Mouse (Mus musculus) fat pad, adult 2 months (tissue): Measurements from ENCODE around the gene Unc119b.
"Not testable (repeated sequence)": the region's sequence is repeated elsewhere in the genome, so short reads cannot be mapped to it uniquely, and the experiment has no call there.

Experiments used
- DNase-seq: peaks from one replicate; pipeline ENCODE4 v3.0.0-alpha.2; 2011; ENCODE audit warnings: low read depth, low spot score; ENCODE audit errors: extremely low read depth

Gene Unc119b

GRCm38 (mm10) chr5:115139124-115139523, 4.3 kb upstream of the Unc119b start:
- no peak for DNase-seq

- DNase-seq, result no peak
Measured at GRCm38 (mm10) chr5:115133358-115134066, 1.3 kb downstream of the Unc119b start.

GRCm38 (mm10) chr5:115132465-115132864, 2.3 kb downstream of the Unc119b start:
- DNase-seq, result no peak

GRCm38 (mm10) chr5:115129328-115129727, 5.4 kb downstream of the Unc119b start:
- no peak for DNase-seq

- DNase-seq, result no peak
Measured at GRCm38 (mm10) chr5:115127421-115128179, 7.2 kb downstream of the Unc119b start.

- DNase-seq, result no peak
Measured at GRCm38 (mm10) chr5:115126578-115127312, 8.0 kb downstream of the Unc119b start.

- no peak for DNase-seq
Measured at GRCm38 (mm10) chr5:115125211-115125871, 9.4 kb downstream of the Unc119b start.

GRCm38 (mm10) chr5:115124690-115125089, 10.1 kb downstream of the Unc119b start:
- DNase-seq, result no peak

- no peak for DNase-seq
Measured at GRCm38 (mm10) chr5:115120978-115121377, 13.8 kb downstream of the Unc119b start.

- DNase-seq, result no peak
Measured at GRCm38 (mm10) chr5:115118961-115119570, 15.7 kb downstream of the Unc119b start, which contains the start of gene Acads. TSS of gene Acads (minus strand) at chr5:115119346.

GRCm38 (mm10) chr5:115117467-115117866, 17.3 kb downstream of the Unc119b start:
- DNase-seq, result no peak

GRCm38 (mm10) chr5:115116426-115116825, 18.3 kb downstream of the Unc119b start:
- DNase-seq, result no peak

- no peak for DNase-seq
Measured at GRCm38 (mm10) chr5:115114501-115114900, 20.3 kb downstream of the Unc119b start.

- DNase-seq, result no peak
Measured at GRCm38 (mm10) chr5:115113244-115113643, 21.5 kb downstream of the Unc119b start.

GRCm38 (mm10) chr5:115111156-115111555, 23.6 kb downstream of the Unc119b start:
- DNase-seq, result no peak

- DNase-seq, result not testable (repeated sequence)
Measured at GRCm38 (mm10) chr5:115103253-115103652, 31.5 kb downstream of the Unc119b start.

- DNase-seq, result no peak
Measured at GRCm38 (mm10) chr5:115102231-115102630, 32.5 kb downstream of the Unc119b start.

- no peak for DNase-seq
Measured at GRCm38 (mm10) chr5:115100473-115100872, 34.3 kb downstream of the Unc119b start.

GRCm38 (mm10) chr5:115099991-115100390, 34.8 kb downstream of the Unc119b start:
- DNase-seq, result no peak

GRCm38 (mm10) chr5:115099530-115099929, 35.2 kb downstream of the Unc119b start:
- DNase-seq, result no peak

- DNase-seq, result no peak
Measured at GRCm38 (mm10) chr5:115098195-115098594, 36.6 kb downstream of the Unc119b start, which contains the start of gene Gm10401. TSS of gene Gm10401 (minus strand) at chr5:115098295.
